ENCODE assay signal across 15 mouse cellular contexts in genomic region chr12:64912996-64913395, GRCm38 (mm10).
"Had no signal": no experiment of that assay in that cellular context is flagged by ENCODE, and none has a peak within 500 bp of the region (broad histone marks: within the 10 kb centered on the region; RNA-seq: fewer than 3 reads in every experiment).

No protein-coding gene starts in this region.

- DNase-seq: kidney, postnatal 10 days; kidney, postnatal 4 days; lung, adult 2 months; lung, postnatal 4 days; right cerebral cortex, postnatal 4 days; spleen, adult 18-20 months; thymus, adult 2 months; thymus, postnatal 25 days had no signal

- H3K4me3 ChIP-seq: layer of hippocampus, adult 2 months; limb, embryonic 10.5 days; liver, embryonic 15.5 days; midbrain, embryonic 12.5 days; neural tube, embryonic 13.5 days had no signal

- H3K9me3 ChIP-seq: limb, embryonic 10.5 days; liver, embryonic 15.5 days; midbrain, embryonic 12.5 days; neural tube, embryonic 13.5 days had no signal

- H3K36me3 ChIP-seq: limb, embryonic 10.5 days; liver, embryonic 15.5 days; midbrain, embryonic 12.5 days; neural tube, embryonic 13.5 days had no signal

- ATAC-seq: lung, postnatal 0 days; midbrain, embryonic 16.5 days had no signal

- H3K27ac ChIP-seq: layer of hippocampus, adult 2 months; limb, embryonic 10.5 days; liver, embryonic 15.5 days; midbrain, embryonic 12.5 days; neural tube, embryonic 13.5 days had no signal

- H3K27me3 ChIP-seq: neural tube, embryonic 13.5 days had no signal

- H3K4me1 ChIP-seq: limb, embryonic 10.5 days; midbrain, embryonic 12.5 days; neural tube, embryonic 13.5 days had no signal

- H3K9ac ChIP-seq: liver, embryonic 15.5 days; midbrain, embryonic 12.5 days; neural tube, embryonic 13.5 days had no signal
